Mouse (Mus musculus) heart, embryonic 16.5 days (tissue): ENCODE results near the gene Sbsn. TPM values are rescaled to one million over a fixed set of nuclear protein-coding genes. Genes with fewer than 3 reads are reported as not detected.

Experiments used
- ATAC-seq: fragments of 200-750 bp; cut with Nextera tagmentation; replicated peaks from 2 replicates; pipeline ENCODE4 v1.8.0; 2017; ENCODE audit warnings: moderate number of reproducible peaks; ENCODE audit not compliant: insufficient read depth, low FRiP score; ENCODE audit errors: extremely low read depth
- H3K27ac ChIP-seq: fragments of 300-500 bp; sonication (generic); 2 replicates; pipeline ENCODE4 v1.5.1; 2014; ENCODE audit warnings: mild to moderate bottlenecking, low read length, control low read depth, moderate library complexity
- H3K27me3 ChIP-seq: fragments of 300-500 bp; sonication (generic); 2 replicates; pipeline ENCODE4 v1.6.1; 2014; ENCODE audit warnings: low read length, mixed read lengths; ENCODE audit not compliant: control insufficient read depth, insufficient read depth
- H3K36me3 ChIP-seq: fragments of 300-500 bp; sonication (generic); 2 replicates; pipeline ENCODE4 v1.6.1; 2014; ENCODE audit not compliant: control insufficient read depth, insufficient read depth
- H3K4me1 ChIP-seq: fragments of 300-500 bp; sonication (generic); 2 replicates; pipeline ENCODE4 v1.6.1; 2014; ENCODE audit warnings: low read length, mixed read lengths; ENCODE audit not compliant: control insufficient read depth, insufficient read depth
- H3K4me2 ChIP-seq: fragments of 300-500 bp; sonication (generic); 2 replicates; pipeline ENCODE4 v1.6.1; 2014; ENCODE audit warnings: low read depth, mild to moderate bottlenecking, control low read depth, low read length
- H3K4me3 ChIP-seq: fragments of 300-500 bp; sonication (generic); 2 replicates; pipeline ENCODE4 v1.5.1; 2014; ENCODE audit warnings: mild to moderate bottlenecking, control low read depth, low read length
- H3K9ac ChIP-seq: fragments of 300-500 bp; sonication (generic); 2 replicates; pipeline ENCODE4 v1.6.1; 2014; ENCODE audit warnings: low read length, control low read depth
- H3K9me3 ChIP-seq: fragments of 300-500 bp; sonication (generic); replicated peaks from 2 replicates; pipeline ENCODE4 v1.6.1; 2016; ENCODE audit warnings: low read length; ENCODE audit not compliant: control insufficient read depth
- WGBS: fragments of 180-500 bp; shearing (Covaris S2); extraction: QIAGEN DNeasy Blood & Tissue Kit; methylation state at CpG from one replicate; pipeline ENCODE4 v1.1.7; 2014; 5-methylcytosine and 5-hydroxymethylcytosine counted together
- polyA plus RNA-seq: library from polyadenylated mRNA; unstranded; fragments of >200 nt; fragmentation: Nextera tagmentation; extraction: Ambion mirVana; gene quantifications from 2 replicates; pipeline ENCODE4 v1.2.1, GENCODE M21; 2015

Gene Sbsn
- polyA plus RNA-seq, 1 experiment from 2014 or later: 1.8 TPM

- Histone ChIP-seq H3K9ac (no peak overlapping the region), H3K4me2 (no peak overlapping the region), H3K27ac (no peak overlapping the region), H3K27me3 (peaks cover 2% of the 10 kb centered on the region), H3K4me1 (no peaks in the 10 kb centered on the region), H3K36me3 (no peaks in the 10 kb centered on the region), H3K4me3 (no peak overlapping the region), H3K9me3 (no peaks in the 10 kb centered on the region; the same call in 1 of the 2 replicates)
- 82% methylated on average over 4 of the region's 4 CpGs for WGBS
- no peak for ATAC-seq
Measured at GRCm38 (mm10) chr7:30766408-30766807, 15.1 kb downstream of the Sbsn start.

- no peak overlapping the region for H3K9ac ChIP-seq
- ATAC-seq: no peak
- H3K4me1 ChIP-seq: no peaks in the 10 kb centered on the region
- no peak overlapping the region for H3K4me2 ChIP-seq
- no peak overlapping the region for H3K4me3 ChIP-seq
- H3K36me3 ChIP-seq: no peaks in the 10 kb centered on the region
- H3K9me3 ChIP-seq: peaks cover 2% of the 10 kb centered on the region; the same call in 1 of the 2 replicates
- peaks cover 2% of the 10 kb centered on the region for H3K27me3 ChIP-seq
- WGBS: 28% methylated on average over 9 of the region's 9 CpGs
- H3K27ac ChIP-seq: no peak overlapping the region
Measured at GRCm38 (mm10) chr7:30769236-30769635, 18.0 kb downstream of the Sbsn start.

GRCm38 (mm10) chr7:30776104-30776503, 24.8 kb downstream of the Sbsn start:
- H3K27me3 ChIP-seq: no peaks in the 10 kb centered on the region
- no peaks in the 10 kb centered on the region for H3K36me3 ChIP-seq
- ATAC-seq: no peak
- H3K9ac ChIP-seq: no peak overlapping the region
- no peak overlapping the region for H3K27ac ChIP-seq
- no peaks in the 10 kb centered on the region for H3K4me1 ChIP-seq
- WGBS: 70% methylated on average over 9 of the region's 9 CpGs
- H3K9me3 ChIP-seq: peaks cover 2% of the 10 kb centered on the region; the same call in 1 of the 2 replicates
- H3K4me3 ChIP-seq: no peak overlapping the region
- H3K4me2 ChIP-seq: no peak overlapping the region

GRCm38 (mm10) chr7:30777081-30777579, 25.9 kb downstream of the Sbsn start:
- no peaks in the 10 kb centered on the region for H3K4me1 ChIP-seq
- no peak overlapping the region for H3K4me2 ChIP-seq
- H3K27me3 ChIP-seq: no peaks in the 10 kb centered on the region
- H3K9ac ChIP-seq: no peak overlapping the region
- no peak overlapping the region for H3K27ac ChIP-seq
- no peaks in the 10 kb centered on the region for H3K36me3 ChIP-seq
- H3K4me3 ChIP-seq: no peak overlapping the region
- H3K9me3 ChIP-seq: 0 out of 2 replicates have a peak, but pooled peaks cover under 1% of the 10 kb centered on the region
- no peak for ATAC-seq
- WGBS: 47% methylated on average over 7 of the region's 7 CpGs

- H3K27me3 ChIP-seq: no peaks in the 10 kb centered on the region
- no peaks in the 10 kb centered on the region for H3K9me3 ChIP-seq
- no peak overlapping the region for H3K9ac ChIP-seq
- no peaks in the 10 kb centered on the region for H3K4me1 ChIP-seq
- H3K4me3 ChIP-seq: no peak overlapping the region
- no peak overlapping the region for H3K4me2 ChIP-seq
- no peaks in the 10 kb centered on the region for H3K36me3 ChIP-seq
- ATAC-seq: no peak
- WGBS: 73% methylated on average over 1 of the region's 1 CpGs
- H3K27ac ChIP-seq: no peak overlapping the region
Measured at GRCm38 (mm10) chr7:30777911-30778310, 26.6 kb downstream of the Sbsn start.

GRCm38 (mm10) chr7:30781792-30782191, 30.5 kb downstream of the Sbsn start:
- H3K4me1 ChIP-seq: no peaks in the 10 kb centered on the region
- H3K4me2 ChIP-seq: no peak overlapping the region
- no peaks in the 10 kb centered on the region; the same call in 1 of the 2 replicates for H3K27me3 ChIP-seq
- no peak overlapping the region for H3K4me3 ChIP-seq
- no peaks in the 10 kb centered on the region for H3K9me3 ChIP-seq
- no peak for ATAC-seq
- WGBS: 62% methylated on average over 4 of the region's 4 CpGs
- no peaks in the 10 kb centered on the region for H3K36me3 ChIP-seq
- no peak overlapping the region for H3K9ac ChIP-seq
- no peak overlapping the region for H3K27ac ChIP-seq

GRCm38 (mm10) chr7:30782658-30783057, 31.4 kb downstream of the Sbsn start:
- H3K9me3 ChIP-seq: no peaks in the 10 kb centered on the region
- no peak for ATAC-seq
- H3K27me3 ChIP-seq: peaks cover 2% of the 10 kb centered on the region; the same call in 1 of the 2 replicates
- H3K27ac ChIP-seq: no peak overlapping the region
- no peaks in the 10 kb centered on the region for H3K36me3 ChIP-seq
- H3K4me1 ChIP-seq: no peaks in the 10 kb centered on the region
- H3K4me3 ChIP-seq: no peak overlapping the region
- WGBS: 72% methylated on average over 3 of the region's 3 CpGs
- no peak overlapping the region for H3K4me2 ChIP-seq
- no peak overlapping the region for H3K9ac ChIP-seq

- Histone ChIP-seq H3K27me3 (peaks cover 2% of the 10 kb centered on the region), H3K36me3 (no peaks in the 10 kb centered on the region), H3K27ac (no peak overlapping the region), H3K4me2 (no peak overlapping the region), H3K4me1 (no peaks in the 10 kb centered on the region), H3K4me3 (no peak overlapping the region), H3K9ac (no peak overlapping the region), H3K9me3 (no peaks in the 10 kb centered on the region)
- 52% methylated on average over 1 of the region's 1 CpGs for WGBS
- no peak for ATAC-seq
Measured at GRCm38 (mm10) chr7:30785154-30785553, 33.9 kb downstream of the Sbsn start.

- no peak overlapping the region for H3K4me3 ChIP-seq
- H3K9me3 ChIP-seq: no peaks in the 10 kb centered on the region
- H3K27me3 ChIP-seq: peaks cover 2% of the 10 kb centered on the region
- ATAC-seq: no peak
- no peaks in the 10 kb centered on the region for H3K4me1 ChIP-seq
- 68% methylated on average over 13 of the region's 13 CpGs for WGBS
- H3K27ac ChIP-seq: no peak overlapping the region
- H3K9ac ChIP-seq: no peak overlapping the region
- H3K4me2 ChIP-seq: no peak overlapping the region
- no peaks in the 10 kb centered on the region for H3K36me3 ChIP-seq
Measured at GRCm38 (mm10) chr7:30785721-30786546, 34.7 kb downstream of the Sbsn start.
